33 mouse cellular contexts compared by ENCODE assay signal in the genomic region with DNA sequence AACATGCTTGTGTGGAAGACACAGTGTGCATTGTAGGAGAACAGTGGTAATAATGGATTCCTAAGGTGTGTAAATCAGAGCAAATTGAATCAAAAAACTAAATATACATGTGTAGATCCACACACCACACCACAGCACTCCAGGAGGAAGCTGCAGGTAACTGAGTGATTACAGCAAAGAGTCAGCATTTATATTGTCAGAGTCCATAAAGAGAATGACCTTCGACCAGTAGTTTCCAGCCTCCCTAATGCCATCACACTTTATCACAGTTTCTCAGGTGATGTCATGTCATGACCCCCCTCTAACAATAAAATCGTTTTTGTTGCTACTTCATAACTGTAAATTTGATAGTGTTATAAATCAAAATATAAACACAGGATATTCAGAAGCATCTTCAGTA.
"Had no signal": no experiment of that assay in that cellular context is flagged by ENCODE, and none has a peak within 500 bp of the region (broad histone marks: within the 10 kb centered on the region; RNA-seq: fewer than 3 reads in every experiment).

No protein-coding gene starts in this region.

- H3K36me3 ChIP-seq: heart, embryonic 10.5 days; heart, embryonic 12.5 days; heart, embryonic 13.5 days; heart, embryonic 15.5 days; hindbrain, embryonic 10.5 days; hindbrain, embryonic 12.5 days; hindbrain, embryonic 13.5 days; hindbrain, embryonic 15.5 days; kidney, embryonic 15.5 days had no signal

- H3K4me3 ChIP-seq: heart, embryonic 10.5 days; heart, embryonic 12.5 days; heart, embryonic 13.5 days; heart, embryonic 15.5 days; hindbrain, embryonic 10.5 days; hindbrain, embryonic 12.5 days; hindbrain, embryonic 13.5 days; hindbrain, embryonic 15.5 days; kidney, embryonic 15.5 days; layer of hippocampus, adult 2 months; left cerebral cortex, adult 2 months had no signal

- H3K9me3 ChIP-seq: heart, embryonic 10.5 days; heart, embryonic 12.5 days; heart, embryonic 13.5 days; heart, embryonic 15.5 days; hindbrain, embryonic 10.5 days; hindbrain, embryonic 12.5 days; hindbrain, embryonic 13.5 days; hindbrain, embryonic 15.5 days; kidney, embryonic 15.5 days had no signal

- H3K4me1 ChIP-seq: heart, embryonic 10.5 days; heart, embryonic 13.5 days; heart, embryonic 15.5 days; hindbrain, embryonic 10.5 days; hindbrain, embryonic 12.5 days; hindbrain, embryonic 13.5 days; hindbrain, embryonic 15.5 days; kidney, embryonic 15.5 days had no signal

- DNase-seq: heart, postnatal 10 days; heart, postnatal 14 days; heart, postnatal 36 days; heart, postnatal 4 days; kidney, adult 11 months; kidney, adult 18-20 months; kidney, adult 2 months; kidney, adult 8-10 months; kidney, adult 9 months; kidney, postnatal 10 days; kidney, postnatal 14 days; kidney, postnatal 25 days; kidney, postnatal 36 days; kidney, postnatal 4 days; layer of hippocampus, adult 9-11 months; layer of hippocampus, postnatal 36 days had no signal

- H3K27me3 ChIP-seq: heart, embryonic 12.5 days; heart, embryonic 13.5 days; heart, embryonic 15.5 days; hindbrain, embryonic 12.5 days; hindbrain, embryonic 13.5 days; hindbrain, embryonic 15.5 days; kidney, embryonic 15.5 days had no signal

- ATAC-seq: hindbrain, embryonic 16.5 days; hindbrain, postnatal 0 days; inflammation-experienced regulatory T-cells, adult 6 months had no signal

- H3K9ac ChIP-seq: heart, embryonic 12.5 days; heart, embryonic 13.5 days; heart, embryonic 15.5 days; hindbrain, embryonic 12.5 days; hindbrain, embryonic 13.5 days; hindbrain, embryonic 14.5 days; hindbrain, embryonic 15.5 days; kidney, embryonic 15.5 days had no signal

- H3K27ac ChIP-seq: heart, embryonic 10.5 days; heart, embryonic 13.5 days; heart, embryonic 15.5 days; hindbrain, embryonic 10.5 days; hindbrain, embryonic 12.5 days; hindbrain, embryonic 13.5 days; hindbrain, embryonic 14.5 days; hindbrain, embryonic 15.5 days; hindbrain, postnatal 0 days; kidney, embryonic 15.5 days; kidney, postnatal 0 days; layer of hippocampus, adult 2 months; left cerebral cortex, adult 2 months had no signal

- H3K4me2 ChIP-seq: heart, embryonic 11.5 days; heart, embryonic 12.5 days; heart, embryonic 13.5 days; heart, embryonic 15.5 days; hindbrain, embryonic 12.5 days; hindbrain, embryonic 13.5 days; hindbrain, embryonic 14.5 days; hindbrain, embryonic 15.5 days; kidney, embryonic 15.5 days had no signal
